Mouse (Mus musculus) C2C12 (cell line): ENCODE measurements at regions not wholly inside any gene's neighbourhood (a gene's known extent, or its start where the extent isn't known, plus 50 kb on each side); places are given as distances from the start of the nearest gene placed in this dataset.

ENCODE experiments used
- H3K27me3 ChIP-seq: one replicate; pipeline ENCODE4 v1.6.1; 2011; ENCODE audit not compliant: control insufficient read depth, insufficient read depth, insufficient read length
- H3K36me3 ChIP-seq: one replicate; pipeline ENCODE4 v1.6.1; 2011; ENCODE audit not compliant: control insufficient read depth, insufficient read depth
- H3K4me3 ChIP-seq: one replicate; pipeline ENCODE4 v1.5.1; 2011; ENCODE audit warnings: mild to moderate bottlenecking, control low read depth; ENCODE audit not compliant: poor library complexity, insufficient read depth, severe bottlenecking
- H3K79me2 ChIP-seq: one replicate; pipeline ENCODE4 v1.6.1; 2011; ENCODE audit not compliant: control insufficient read depth, insufficient read depth
- H3K79me3 ChIP-seq: one replicate; pipeline ENCODE4 v1.6.1; 2011; ENCODE audit warnings: low read depth, control low read depth
- H3ac ChIP-seq: one replicate; pipeline ENCODE3; 2011; ENCODE audit warnings: low read depth; ENCODE audit not compliant: control insufficient read depth, insufficient read length
- CEBPB ChIP-seq: IDR thresholded peaks from one replicate; pipeline ENCODE4 v1.6.1; 2011; ENCODE audit warnings: low read depth, mild to moderate bottlenecking, control low read depth, moderate library complexity
- CTCF ChIP-seq: IDR thresholded peaks from one replicate; pipeline ENCODE4 v1.5.1; 2011; ENCODE audit not compliant: control insufficient read depth, insufficient read depth, insufficient read length
- FOSL1 ChIP-seq: IDR thresholded peaks from one replicate; pipeline ENCODE4 v1.8.0; 2011; ENCODE audit warnings: mild to moderate bottlenecking, low read length; ENCODE audit not compliant: poor library complexity, insufficient read depth, severe bottlenecking
- MAX ChIP-seq: IDR thresholded peaks from one replicate; pipeline ENCODE4 v1.6.1; 2011; ENCODE audit warnings: mild to moderate bottlenecking, control low read depth
- MYOD1 ChIP-seq: IDR thresholded peaks from one replicate; pipeline ENCODE4 v1.6.1; 2011; ENCODE audit warnings: low read depth; ENCODE audit not compliant: control insufficient read depth, insufficient read length
- MYOG ChIP-seq: IDR thresholded peaks from one replicate; pipeline ENCODE4 v1.6.1; 2011; ENCODE audit not compliant: control insufficient read depth, insufficient read length; ENCODE audit errors: extremely low read depth
- USF1 ChIP-seq: IDR thresholded peaks from one replicate; pipeline ENCODE4 v1.6.1; 2011; ENCODE audit warnings: low read depth, mild to moderate bottlenecking, control low read depth, moderate library complexity

DNA sequence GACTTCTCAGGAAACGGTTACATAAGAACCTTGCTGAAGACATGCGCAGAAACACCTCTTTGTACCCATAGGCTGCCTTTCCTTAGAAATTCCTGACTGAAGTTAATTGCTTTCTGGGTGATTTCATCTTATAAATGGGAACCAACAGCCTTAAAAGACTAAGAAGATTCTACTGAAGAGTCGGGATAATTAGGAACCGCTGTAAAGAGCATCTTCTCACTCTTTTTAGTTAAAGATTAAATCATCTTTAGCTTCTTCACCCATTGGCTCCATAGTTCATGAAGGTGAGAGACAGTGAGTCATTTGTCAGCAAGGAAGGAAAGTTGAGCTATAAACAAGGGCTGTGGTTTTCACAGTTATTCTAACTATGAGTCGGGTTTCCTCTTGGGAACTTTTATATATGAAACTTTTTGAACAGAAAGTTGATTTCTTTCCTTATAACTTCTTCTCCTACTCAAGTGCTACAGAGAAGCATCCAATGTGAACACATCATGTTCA, 93.1 kb downstream of the Car2 start:
- Histone ChIP-seq H3K27me3 (no peaks in the 10 kb centered on the region), H3K79me2 (no peaks in the 10 kb centered on the region), H3K36me3 (no peaks in the 10 kb centered on the region), H3K4me3 (no peak overlapping the region), H3ac (no peak overlapping the region), H3K79me3 (no peaks in the 10 kb centered on the region)
- TF ChIP-seq FOSL1, result peak; percentile 10
- TF ChIP-seq MAX, result no peak

DNA sequence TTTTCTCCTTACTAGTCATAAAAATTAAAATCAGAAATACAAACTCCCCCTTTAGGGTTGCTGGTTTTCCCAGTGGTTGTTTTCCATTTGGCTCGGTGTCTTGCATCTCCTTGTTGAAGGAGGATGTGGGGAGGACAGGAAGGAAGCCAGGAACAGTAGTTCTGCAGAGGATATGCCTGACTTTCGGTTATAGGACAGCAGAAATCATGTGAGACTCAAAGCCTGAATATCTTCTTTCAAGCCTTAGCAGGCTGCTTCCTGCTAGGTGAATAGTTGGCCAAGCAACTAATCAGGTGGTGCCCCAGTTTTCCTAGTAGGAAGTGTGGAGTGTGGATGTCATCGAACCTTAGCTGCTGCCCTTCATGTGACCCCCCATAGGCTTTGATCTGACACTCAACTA, 103.6 kb downstream of the Car2 start:
- no peaks in the 10 kb centered on the region for H3K27me3 ChIP-seq
- TF ChIP-seq USF1 (no peak), CTCF (no peak), MYOD1 (no peak), FOSL1 (no peak), MYOG (no peak), MAX (no peak), CEBPB (no peak)

DNA sequence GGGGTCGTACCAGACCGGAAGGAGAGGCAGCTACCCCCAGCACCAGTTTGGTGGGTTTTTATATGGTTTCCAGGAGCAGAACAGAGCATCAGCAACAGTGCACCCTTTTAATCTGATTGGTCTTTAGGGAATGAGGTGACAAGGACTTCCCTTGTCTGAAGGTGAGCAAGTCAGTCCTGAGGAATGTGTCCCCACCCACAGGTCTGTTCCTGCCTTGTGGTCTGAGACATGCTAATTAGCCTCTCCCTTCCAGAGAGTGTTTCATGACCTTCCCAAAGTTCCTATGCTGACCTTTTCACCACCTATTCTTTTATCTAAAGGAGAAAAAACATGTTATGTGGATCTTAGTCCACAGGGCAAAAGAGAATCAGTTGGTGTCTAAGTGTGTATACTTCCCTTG, 107.9 kb downstream of the Car2 start:
- Histone ChIP-seq H3K36me3 (no peaks in the 10 kb centered on the region), H3ac (no peak overlapping the region), H3K4me3 (no peak overlapping the region), H3K79me3 (no peaks in the 10 kb centered on the region), H3K79me2 (no peaks in the 10 kb centered on the region), H3K27me3 (no peaks in the 10 kb centered on the region)
- no peak for TF ChIP-seq CTCF
- TF ChIP-seq CEBPB, result no peak
- TF ChIP-seq MAX, result no peak
- TF ChIP-seq MYOG, result no peak
- TF ChIP-seq USF1, result no peak
- no peak for TF ChIP-seq FOSL1
- TF ChIP-seq MYOD1, result no peak

More for the DNA sequence above, 103.6 kb downstream of the Car2 start:
- Histone ChIP-seq H3K79me2 (no peaks in the 10 kb centered on the region), H3K4me3 (no peak overlapping the region), H3ac (no peak overlapping the region), H3K79me3 (no peaks in the 10 kb centered on the region), H3K36me3 (no peaks in the 10 kb centered on the region)

DNA sequence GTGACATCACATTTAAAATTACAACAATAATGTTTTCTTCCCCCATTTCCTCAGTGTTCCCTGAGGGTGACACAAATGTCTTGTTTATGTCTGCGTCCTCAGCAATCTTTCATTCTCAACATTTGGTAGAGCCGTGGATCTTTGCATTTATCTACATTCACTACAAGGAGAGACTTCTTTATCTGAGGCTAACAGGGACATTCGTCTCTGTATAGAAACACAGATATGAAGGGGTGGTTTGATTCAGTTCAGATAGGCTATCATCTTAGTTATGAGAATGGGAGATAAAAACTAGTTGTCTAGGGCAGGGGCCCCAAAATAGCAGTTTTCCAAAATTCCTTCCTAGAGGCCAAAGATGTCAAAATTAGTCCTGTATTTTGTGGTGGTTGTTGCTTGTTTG, 111.2 kb downstream of the Car2 start:
- Histone ChIP-seq H3ac (no peak overlapping the region), H3K79me2 (no peaks in the 10 kb centered on the region), H3K79me3 (no peaks in the 10 kb centered on the region), H3K27me3 (no peaks in the 10 kb centered on the region), H3K4me3 (no peak overlapping the region), H3K36me3 (no peaks in the 10 kb centered on the region)
- TF ChIP-seq MYOG, result no peak
- TF ChIP-seq CTCF, result no peak
- TF ChIP-seq CEBPB, result no peak
- TF ChIP-seq FOSL1, result no peak
- TF ChIP-seq USF1, result no peak
- TF ChIP-seq MAX, result no peak
- no peak for TF ChIP-seq MYOD1

DNA sequence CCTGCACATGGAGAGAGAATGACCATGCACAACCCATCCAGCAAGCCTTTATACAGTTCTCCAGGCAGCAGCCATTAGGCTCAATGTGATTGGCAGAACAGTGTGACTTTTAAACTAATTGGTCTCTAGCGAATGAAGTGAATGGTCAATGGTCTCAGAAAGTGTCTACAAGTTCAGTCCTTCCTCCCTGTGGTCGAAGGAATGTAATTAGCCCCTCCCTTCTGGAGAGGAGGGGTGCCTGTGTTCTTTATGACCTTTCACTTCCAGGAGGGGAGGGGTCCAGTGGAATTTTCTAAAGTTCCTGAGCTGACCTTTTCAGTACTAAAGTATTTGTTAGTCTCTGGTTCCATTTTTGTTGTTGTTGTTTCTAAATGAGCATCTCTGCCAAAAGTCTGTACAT, 112.4 kb downstream of the Car2 start:
- Histone ChIP-seq H3K36me3 (no peaks in the 10 kb centered on the region), H3ac (no peak overlapping the region), H3K4me3 (no peak overlapping the region), H3K27me3 (no peaks in the 10 kb centered on the region), H3K79me2 (no peaks in the 10 kb centered on the region), H3K79me3 (no peaks in the 10 kb centered on the region)
- TF ChIP-seq FOSL1 (no peak), CTCF (no peak), USF1 (no peak), MYOD1 (no peak), MYOG (no peak), CEBPB (no peak), MAX (no peak)

DNA sequence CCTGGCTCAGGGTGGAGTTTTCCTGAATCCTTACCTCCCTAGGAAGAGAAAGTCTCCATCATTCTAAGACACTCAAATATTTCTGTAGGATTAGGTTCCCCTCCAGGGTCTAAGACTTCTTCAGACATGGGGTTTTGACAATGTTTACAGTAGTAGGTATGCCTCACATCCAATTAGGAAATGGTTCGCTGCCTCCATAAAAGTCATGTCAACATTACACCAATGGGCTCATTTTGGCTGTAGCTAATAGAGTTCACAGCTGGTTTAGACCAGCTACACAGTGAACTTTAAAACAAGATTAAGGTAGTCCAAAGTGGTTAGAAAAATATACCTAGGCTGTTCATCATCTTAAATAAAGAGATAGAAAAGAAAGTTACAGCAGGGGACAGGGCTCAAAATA, 113.3 kb downstream of the Car2 start:
- no peaks in the 10 kb centered on the region for H3K27me3 ChIP-seq
- no peaks in the 10 kb centered on the region for H3K79me3 ChIP-seq
- no peaks in the 10 kb centered on the region for H3K36me3 ChIP-seq
- H3K4me3 ChIP-seq, result no peak overlapping the region
- H3ac ChIP-seq, result no peak overlapping the region
- no peaks in the 10 kb centered on the region for H3K79me2 ChIP-seq
- TF ChIP-seq MAX (no peak), USF1 (no peak), MYOG (no peak), CTCF (no peak), CEBPB (no peak), FOSL1 (no peak)
